Mouse (Mus musculus) limb, embryonic 14.5 days (tissue): ENCODE results near the gene Npc2. TPM values are rescaled to one million over a fixed set of nuclear protein-coding genes. Genes with fewer than 3 reads are reported as not detected.
A peak's percentile ranks its signal among the peaks of the same experiment; 100 is the strongest.

Experiments
- ATAC-seq: fragments of 200-750 bp; cut with Nextera tagmentation; 2 replicates; pipeline ENCODE4 v1.8.0; 2017; ENCODE audit warnings: low read depth, moderate number of reproducible peaks, moderate TSS enrichment; ENCODE audit not compliant: low FRiP score
- DNase-seq: peaks from one replicate; pipeline ENCODE4 v3.0.0-alpha.2; 2015; ENCODE audit warnings: low spot score
- H3K27ac ChIP-seq: fragments of 300-500 bp; sonication (generic); replicated peaks from 2 replicates; pipeline ENCODE4 v1.5.1; 2014; ENCODE audit warnings: low read depth, mild to moderate bottlenecking, low read length, moderate library complexity, mixed read lengths
- H3K27me3 ChIP-seq: fragments of 300-500 bp; sonication (generic); 2 replicates; pipeline ENCODE4 v1.6.1; 2014; ENCODE audit warnings: low read length, mixed read lengths; ENCODE audit not compliant: control insufficient read depth, insufficient read depth
- H3K36me3 ChIP-seq: fragments of 300-500 bp; sonication (generic); 2 replicates; pipeline ENCODE4 v1.6.1; 2014; ENCODE audit warnings: mild to moderate bottlenecking, low read length, moderate library complexity, mixed read lengths; ENCODE audit not compliant: control insufficient read depth, insufficient read depth
- H3K4me1 ChIP-seq: fragments of 300-500 bp; sonication (generic); 2 replicates; pipeline ENCODE4 v1.6.1; 2014; ENCODE audit warnings: antibody characterized with exemption, low read length, mixed read lengths; ENCODE audit not compliant: control insufficient read depth, insufficient read depth
- H3K4me2 ChIP-seq: fragments of 300-500 bp; sonication (generic); replicated peaks from 2 replicates; pipeline ENCODE4 v1.6.1; 2014; ENCODE audit warnings: low read depth, mild to moderate bottlenecking, low read length, moderate library complexity; ENCODE audit not compliant: severe bottlenecking
- H3K4me3 ChIP-seq: fragments of 300-500 bp; sonication (generic); replicated peaks from 2 replicates; pipeline ENCODE4 v1.5.1; 2014; ENCODE audit warnings: low read length
- H3K9ac ChIP-seq: fragments of 300-500 bp; sonication (generic); 2 replicates; pipeline ENCODE4 v1.6.1; 2014; ENCODE audit warnings: mild to moderate bottlenecking, low read depth, low read length, moderate library complexity; ENCODE audit not compliant: severe bottlenecking
- H3K9me3 ChIP-seq: fragments of 300-500 bp; sonication (generic); 2 replicates; pipeline ENCODE4 v1.6.1; 2016; ENCODE audit warnings: low read length; ENCODE audit not compliant: control insufficient read depth
- POLR2A ChIP-seq: fragments of 200-500 bp; IDR thresholded peaks from 2 replicates; pipeline ENCODE4 v1.8.0; 2012; ENCODE audit warnings: inconsistent platforms, mild to moderate bottlenecking, moderate library complexity, borderline replicate concordance; ENCODE audit not compliant: insufficient read depth, insufficient read length; ENCODE audit errors: extremely low read depth
- WGBS: fragments of 180-500 bp; shearing (Covaris S2); extraction: QIAGEN DNeasy Blood & Tissue Kit; methylation state at CpG from one replicate; pipeline ENCODE4 v1.1.7; 2014; 5-methylcytosine and 5-hydroxymethylcytosine counted together
- polyA plus RNA-seq, 2 experiments: library from polyadenylated mRNA; depleted of rRNA in 1 of 2; stranded (reverse) in 1 of 2; unstranded in 1 of 2; fragments of >200 nt; fragmentation: Nextera tagmentation in 1 of 2; extraction: Ambion mirVana in 1 of 2; gene quantifications; 2 replicates each; pipeline versions ENCODE4 v1.2.1 to v1.2.3; 2012 to 2014

Npc2 gene
- polyA plus RNA-seq, 2 experiments: 65.1 to 87.7 TPM

- Histone ChIP-seq H3K36me3 (no peaks in the 10 kb centered on the region), H3K9ac (no peak overlapping the region), H3K4me3 (no peak overlapping the region), H3K4me1 (peaks cover 9% of the 10 kb centered on the region; the same call in 1 of the 2 replicates), H3K9me3 (no peaks in the 10 kb centered on the region), H3K27ac (no peak overlapping the region), H3K4me2 (no peak overlapping the region), H3K27me3 (no peaks in the 10 kb centered on the region)
- no peak for DNase-seq
- ATAC-seq: no peak
- no peak for TF ChIP-seq POLR2A
- 59% methylated on average over 1 of the region's 1 CpGs for WGBS
These were observed 33.1 kb upstream of the Npc2 start for GRCm38 (mm10) chr12:84806010-84806409.

DNA sequence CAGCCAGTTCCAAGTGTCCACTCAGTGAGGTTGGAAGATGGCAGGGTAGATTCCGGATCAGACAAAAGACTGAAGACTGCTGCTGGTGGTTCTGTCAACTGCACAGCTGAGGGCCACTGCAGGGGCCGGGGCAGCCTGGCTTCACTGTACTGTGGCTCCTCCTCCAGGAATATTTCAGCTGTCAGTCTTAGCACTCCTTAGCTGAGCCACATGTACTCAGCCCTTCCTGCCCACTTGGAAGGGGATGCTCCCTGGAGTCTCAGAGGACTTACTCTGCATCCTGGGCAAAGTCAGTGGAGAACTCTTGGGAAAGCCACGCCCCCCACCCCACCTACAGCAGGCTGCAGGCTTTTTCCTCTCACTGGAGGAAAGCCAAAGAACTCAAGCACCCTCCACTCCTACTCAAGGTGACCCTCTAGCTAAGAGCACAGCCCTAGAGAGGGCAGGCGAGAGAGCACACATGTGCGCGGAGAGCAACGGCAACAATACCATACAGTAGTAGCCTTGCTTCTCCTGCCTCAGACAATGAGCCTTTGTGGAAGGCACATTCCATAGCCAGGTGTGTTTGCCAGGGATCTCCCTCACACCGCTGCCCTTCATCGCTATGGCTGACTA is 32.4 kb upstream of the Npc2 start:
- no peak for DNase-seq

GRCm38 (mm10) chr12:84802625-84803024 is 29.7 kb upstream of the Npc2 start:
- TF ChIP-seq POLR2A: no peak
- WGBS: 80% methylated on average over 3 of the region's 3 CpGs
- H3K4me2 ChIP-seq: no peak overlapping the region
- H3K27ac ChIP-seq: no peak overlapping the region
- H3K27me3 ChIP-seq: no peaks in the 10 kb centered on the region
- no peak overlapping the region for H3K4me3 ChIP-seq
- H3K9ac ChIP-seq: no peak overlapping the region
- H3K4me1 ChIP-seq: peaks cover 9% of the 10 kb centered on the region; the same call in 1 of the 2 replicates
- no peak for ATAC-seq
- no peak for DNase-seq
- no peaks in the 10 kb centered on the region for H3K9me3 ChIP-seq
- no peaks in the 10 kb centered on the region for H3K36me3 ChIP-seq

More for the DNA sequence above, 32.4 kb upstream of the Npc2 start:
- no peaks in the 10 kb centered on the region for H3K36me3 ChIP-seq
- no peaks in the 10 kb centered on the region for H3K27me3 ChIP-seq
- 64% methylated on average over 9 of the region's 9 CpGs for WGBS
- ATAC-seq: 0 out of 2 replicates have a peak, but pooled peaks have one; percentile 19
- H3K4me2 ChIP-seq: no peak overlapping the region
- no peak overlapping the region for H3K4me3 ChIP-seq
- peaks cover 9% of the 10 kb centered on the region; the same call in 1 of the 2 replicates for H3K4me1 ChIP-seq
- no peak for TF ChIP-seq POLR2A
- H3K9ac ChIP-seq: no peak overlapping the region
- no peak overlapping the region for H3K27ac ChIP-seq
- no peaks in the 10 kb centered on the region for H3K9me3 ChIP-seq

- H3K36me3 ChIP-seq: no peaks in the 10 kb centered on the region
- no peaks in the 10 kb centered on the region for H3K27me3 ChIP-seq
- ATAC-seq (no peak), DNase-seq (no peak)
- no peak overlapping the region for H3K27ac ChIP-seq
- H3K4me2 ChIP-seq: no peak overlapping the region
- H3K4me3 ChIP-seq: no peak overlapping the region
- no peaks in the 10 kb centered on the region for H3K9me3 ChIP-seq
- no peak for TF ChIP-seq POLR2A
- H3K9ac ChIP-seq: no peak overlapping the region
- 84% methylated on average over 13 of the region's 13 CpGs for WGBS
- H3K4me1 ChIP-seq: peaks cover 9% of the 10 kb centered on the region; the same call in 1 of the 2 replicates
These were observed 28.7 kb upstream of the Npc2 start for GRCm38 (mm10) chr12:84801532-84802110.

DNA sequence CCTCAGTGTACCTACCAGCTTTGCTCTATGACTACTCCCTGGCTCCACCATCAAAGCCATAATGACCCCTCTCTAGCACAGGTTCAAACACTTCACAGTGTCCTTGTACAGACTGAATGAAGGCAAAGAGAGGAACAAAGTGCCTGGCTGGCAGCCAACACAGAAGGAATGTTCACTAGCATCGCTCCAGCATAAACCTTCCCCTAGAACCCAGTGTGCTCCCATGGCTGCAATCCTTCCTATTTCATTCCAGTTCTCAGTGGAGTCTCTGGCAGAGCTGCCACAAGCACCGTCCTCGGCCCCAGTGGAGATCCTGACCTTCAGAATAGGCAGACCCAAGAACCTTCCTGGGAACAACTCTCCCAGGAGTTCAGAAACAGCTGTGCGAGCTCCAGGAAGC is 27.5 kb upstream of the Npc2 start:
- ATAC-seq: no peak
- H3K9me3 ChIP-seq: no peaks in the 10 kb centered on the region
- H3K27me3 ChIP-seq: no peaks in the 10 kb centered on the region
- WGBS: 60% methylated on average over 4 of the region's 4 CpGs
- H3K9ac ChIP-seq: no peak overlapping the region
- no peak overlapping the region for H3K4me2 ChIP-seq
- TF ChIP-seq POLR2A: no peak
- peak; percentile 46 for DNase-seq
- no peaks in the 10 kb centered on the region for H3K36me3 ChIP-seq
- no peak overlapping the region for H3K4me3 ChIP-seq
- H3K4me1 ChIP-seq: peaks cover 5% of the 10 kb centered on the region; the same call in 1 of the 2 replicates
- H3K27ac ChIP-seq: no peak overlapping the region
